Mouse (Mus musculus): ENCODE results near the gene Wnk4.

Wnk4 gene

GRCm38 (mm10) chr11:101259948-101260825 lies at the start of gene Wnk4:
Wnk4 (plus strand) TSS chr11:101260567.
- WGBS = under 1% methylated on average over 43 of the region's 43 CpGs

- WGBS = 30% methylated on average over 3 of the region's 3 CpGs
These were observed 48.4 kb upstream of the Wnk4 start for GRCm38 (mm10) chr11:101211970-101212369.

- WGBS = 91% methylated on average over 5 of the region's 5 CpGs
These were observed 43.4 kb upstream of the Wnk4 start for GRCm38 (mm10) chr11:101216936-101217335.

GRCm38 (mm10) chr11:101218436-101219055 lies 41.8 kb upstream of the Wnk4 start:
- 88% methylated on average over 10 of the region's 10 CpGs for WGBS

- 62% methylated on average over 2 of the region's 2 CpGs for WGBS
These were observed 39.5 kb upstream of the Wnk4 start for GRCm38 (mm10) chr11:101220853-101221252.

GRCm38 (mm10) chr11:101221306-101221986 lies 38.9 kb upstream of the Wnk4 start:
- WGBS = 84% methylated on average over 8 of the region's 8 CpGs

GRCm38 (mm10) chr11:101224337-101224736 lies 36.0 kb upstream of the Wnk4 start:
- WGBS = 82% methylated on average over 3 of the region's 3 CpGs

DNA sequence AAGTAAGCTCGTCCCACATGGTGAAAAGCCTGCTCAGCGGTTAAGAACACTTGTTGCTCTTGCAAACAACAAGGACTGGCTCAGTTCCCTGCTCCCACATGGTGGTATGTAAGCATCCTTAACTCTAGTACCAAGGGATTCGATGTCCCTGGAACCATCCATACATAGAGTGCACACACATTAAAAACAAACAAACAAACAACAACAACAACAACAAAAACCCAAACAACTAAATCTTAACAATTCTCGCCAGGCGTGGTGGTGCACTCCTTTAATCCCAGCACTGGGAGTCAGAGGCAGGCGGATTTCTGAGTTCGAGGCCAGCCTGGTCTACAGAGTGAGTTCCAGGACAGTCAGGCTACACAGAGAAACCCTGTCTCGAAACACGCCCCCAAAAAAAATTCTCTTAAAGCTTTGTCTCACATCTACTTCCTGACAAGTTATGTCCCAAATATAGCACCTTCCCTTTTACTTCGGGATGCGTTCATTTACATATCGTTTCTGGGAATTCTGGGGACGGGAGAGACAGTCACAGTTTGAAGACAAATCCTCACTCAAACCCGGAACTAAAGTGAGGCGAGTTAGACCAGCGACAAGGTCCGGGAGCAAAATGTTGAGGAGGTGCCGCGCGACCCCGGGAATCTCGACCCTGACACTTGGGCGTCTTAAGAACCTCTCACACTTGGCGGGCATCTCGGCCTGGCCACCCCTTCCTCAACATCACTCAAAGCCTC lies 34.9 kb upstream of the Wnk4 start:
- WGBS = 17% methylated on average over 25 of the region's 25 CpGs

GRCm38 (mm10) chr11:101226065-101226701 lies 34.2 kb upstream of the Wnk4 start, which contains the start of gene Ezh1:
Ezh1 (minus strand) TSS chr11:101226463.
- 1% methylated on average over 56 of the region's 56 CpGs for WGBS

DNA sequence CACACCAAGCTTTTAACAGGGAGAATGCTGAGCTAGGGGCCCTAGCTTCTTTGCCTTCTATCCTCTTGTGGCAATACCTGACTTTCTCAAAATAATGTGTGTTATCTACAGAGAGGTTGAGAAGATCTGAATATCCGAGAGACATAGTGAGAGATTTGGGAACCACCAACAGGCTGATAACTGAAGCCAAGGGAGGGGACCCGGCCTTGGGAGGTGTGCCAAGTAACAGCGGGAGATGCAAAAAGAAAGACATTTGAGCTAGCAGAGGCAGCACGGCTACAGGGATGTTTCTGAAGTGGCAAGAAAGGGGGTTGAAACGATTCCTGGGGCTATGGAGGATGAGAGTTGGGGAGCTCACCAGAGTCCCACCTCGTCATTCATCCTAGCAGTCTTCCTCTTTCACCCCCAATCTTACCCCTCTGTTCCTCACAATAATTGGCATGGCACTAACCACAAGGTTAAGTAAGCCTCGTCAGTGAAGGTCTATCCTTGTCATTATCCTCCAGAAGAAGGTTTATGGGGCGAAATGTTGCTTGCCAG lies 30.9 kb upstream of the Wnk4 start:
- 32% methylated on average over 8 of the region's 8 CpGs for WGBS

DNA sequence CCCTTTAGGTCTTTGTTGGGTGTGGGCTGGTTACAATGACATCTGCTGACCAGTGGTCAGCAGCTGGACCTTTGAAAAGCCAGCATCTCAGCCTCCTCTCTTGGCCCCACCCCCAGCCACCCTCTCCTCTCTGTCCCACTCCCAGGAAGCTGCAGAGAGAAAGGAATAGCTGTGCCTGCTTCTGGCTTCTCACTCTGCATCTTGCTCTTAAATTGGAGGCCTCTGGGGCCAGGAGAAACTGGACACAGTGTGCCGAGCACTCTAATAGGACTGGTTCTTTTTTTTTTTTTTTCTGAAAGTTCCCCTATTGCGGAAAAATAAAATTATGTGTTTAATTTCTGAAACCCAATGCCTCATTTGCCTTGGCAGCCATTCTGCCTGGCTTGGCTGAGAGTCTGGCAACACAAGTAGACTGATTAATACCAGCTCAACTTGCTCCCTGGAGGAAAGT lies 30.3 kb upstream of the Wnk4 start:
- 36% methylated on average over 2 of the region's 2 CpGs for WGBS

GRCm38 (mm10) chr11:101230526-101230925 lies 29.8 kb upstream of the Wnk4 start:
- WGBS = 47% methylated on average over 5 of the region's 5 CpGs

DNA sequence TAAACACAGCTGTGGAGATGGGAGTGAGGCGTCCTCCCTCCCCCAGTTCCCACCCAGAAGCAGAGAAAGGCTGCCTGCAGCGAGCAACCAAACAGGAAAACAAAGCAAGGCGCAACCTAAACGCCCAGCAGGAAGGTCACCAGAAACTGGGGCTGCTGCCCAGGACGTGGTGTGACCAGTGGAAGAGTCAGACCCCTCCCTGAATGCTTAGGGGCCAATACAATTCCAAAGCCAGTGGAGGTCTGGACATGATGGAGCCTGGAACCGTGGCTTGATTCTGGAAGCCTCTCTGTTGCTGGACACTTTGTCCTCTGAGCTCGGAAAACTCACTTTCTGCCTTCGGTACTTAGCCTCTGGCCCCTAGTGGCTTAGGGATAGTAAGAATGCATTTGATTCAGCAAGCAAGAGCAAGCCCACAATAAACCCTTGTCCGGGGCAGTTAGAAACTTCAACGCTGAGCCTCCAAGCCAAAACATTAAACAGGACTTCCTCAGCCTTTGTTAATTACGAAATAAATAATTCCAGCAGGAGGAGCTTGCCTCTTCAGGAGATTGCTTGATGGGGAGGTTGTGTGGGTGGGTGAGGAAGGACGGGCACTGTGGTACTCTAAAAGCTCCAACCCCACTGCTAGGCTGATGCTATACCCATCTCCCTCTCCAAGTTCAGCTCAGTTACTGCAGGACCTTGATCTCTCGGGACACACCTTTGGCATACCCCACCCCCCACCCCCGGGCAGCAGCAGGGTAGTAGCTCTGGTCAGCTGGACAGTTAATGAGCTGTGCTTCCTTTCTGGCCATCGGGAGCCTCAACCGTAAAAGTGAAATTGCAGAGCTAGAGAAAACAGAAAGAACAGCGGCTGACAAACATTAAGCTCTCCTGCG lies 29.1 kb upstream of the Wnk4 start:
- WGBS = 16% methylated on average over 18 of the region's 18 CpGs

DNA sequence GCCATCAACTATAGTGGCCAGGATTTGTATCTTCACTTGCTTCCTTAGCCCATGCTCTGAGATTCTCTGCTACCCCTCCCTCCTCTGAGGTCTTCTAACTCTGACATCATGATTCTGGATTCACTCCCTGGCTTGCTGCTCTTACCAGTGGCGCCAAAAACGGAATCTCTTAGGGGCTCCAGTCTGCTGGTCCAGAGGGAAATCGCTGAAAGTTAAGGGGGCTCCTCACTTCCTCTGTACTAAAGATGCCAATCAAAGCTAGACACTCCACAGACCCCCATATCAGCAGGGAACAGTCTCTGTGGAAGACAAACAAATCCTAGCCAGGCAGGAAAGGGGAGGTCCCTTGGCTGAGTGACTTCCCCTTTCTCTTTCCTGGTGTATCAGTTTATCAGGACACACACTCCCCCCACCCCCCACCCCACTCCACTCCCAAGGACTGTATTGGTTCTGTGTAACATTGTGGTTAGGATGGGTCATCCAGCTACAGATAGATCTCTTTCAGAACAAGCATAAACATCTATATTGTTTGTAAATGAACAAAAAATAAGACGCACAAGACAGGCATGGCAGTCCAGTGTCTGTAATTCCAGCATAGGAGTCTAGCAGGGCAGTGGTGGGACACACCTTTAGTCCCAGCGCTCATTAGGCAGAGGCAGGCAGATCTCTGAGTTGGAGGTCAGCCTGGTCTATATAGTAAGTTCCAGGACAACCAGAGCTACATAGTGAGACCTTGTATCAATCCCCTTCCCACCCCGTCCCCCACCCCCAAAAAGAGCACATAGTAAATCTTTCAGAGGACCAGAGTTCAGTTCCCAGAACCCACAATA lies 28.1 kb upstream of the Wnk4 start:
- 57% methylated on average over 6 of the region's 6 CpGs for WGBS

DNA sequence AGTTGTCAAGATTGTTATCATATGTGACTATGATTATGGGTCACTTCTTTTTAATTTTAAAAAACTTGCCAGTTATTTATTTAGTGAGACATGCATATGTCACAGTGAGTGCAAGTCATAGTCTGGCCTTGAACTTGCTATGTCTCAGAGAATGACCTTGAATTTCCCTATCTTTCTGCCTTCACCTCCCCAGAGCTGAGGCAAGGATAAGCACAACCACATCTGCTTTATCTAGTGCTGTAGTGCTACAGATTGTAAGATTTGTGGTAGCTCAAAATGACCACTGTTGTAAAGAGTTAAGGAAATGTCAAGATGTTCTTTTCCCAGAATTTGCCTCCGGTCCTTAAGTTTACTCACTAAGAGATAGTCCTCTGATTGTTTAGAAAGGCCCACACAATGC lies 27.1 kb upstream of the Wnk4 start:
- WGBS = 94% methylated on average over 1 of the region's 1 CpGs

- WGBS = 97% methylated on average over 5 of the region's 5 CpGs
These were observed 23.6 kb upstream of the Wnk4 start for GRCm38 (mm10) chr11:101236782-101237181.

DNA sequence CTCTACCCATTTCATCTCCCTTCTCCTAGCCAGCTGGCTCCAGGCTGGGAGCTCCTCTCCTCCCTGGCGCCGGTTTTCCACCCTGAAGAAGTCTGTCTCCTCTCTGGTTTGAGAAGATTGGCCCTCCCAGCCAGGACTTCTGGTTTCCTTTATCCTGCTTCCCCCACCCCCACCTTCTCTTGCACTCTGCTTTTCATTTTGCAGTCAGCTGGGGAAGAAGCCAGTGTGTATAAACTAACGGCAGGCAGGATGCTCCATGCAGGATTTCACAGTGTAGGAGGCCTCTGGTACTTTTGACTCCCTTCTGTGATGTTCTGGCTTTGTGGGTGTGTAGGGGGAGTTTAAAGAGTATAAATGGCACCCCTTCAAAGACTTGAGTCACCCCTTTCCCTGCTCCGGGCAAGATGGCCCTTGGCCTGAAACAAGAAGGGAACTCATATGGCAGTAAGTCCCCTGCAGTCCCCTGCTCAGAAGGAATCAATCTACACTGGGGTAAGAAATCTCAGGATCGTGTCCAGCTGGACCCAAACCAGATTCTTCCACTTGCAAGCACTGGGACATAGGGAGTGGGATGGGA lies 22.2 kb upstream of the Wnk4 start:
- WGBS = 21% methylated on average over 5 of the region's 5 CpGs

DNA sequence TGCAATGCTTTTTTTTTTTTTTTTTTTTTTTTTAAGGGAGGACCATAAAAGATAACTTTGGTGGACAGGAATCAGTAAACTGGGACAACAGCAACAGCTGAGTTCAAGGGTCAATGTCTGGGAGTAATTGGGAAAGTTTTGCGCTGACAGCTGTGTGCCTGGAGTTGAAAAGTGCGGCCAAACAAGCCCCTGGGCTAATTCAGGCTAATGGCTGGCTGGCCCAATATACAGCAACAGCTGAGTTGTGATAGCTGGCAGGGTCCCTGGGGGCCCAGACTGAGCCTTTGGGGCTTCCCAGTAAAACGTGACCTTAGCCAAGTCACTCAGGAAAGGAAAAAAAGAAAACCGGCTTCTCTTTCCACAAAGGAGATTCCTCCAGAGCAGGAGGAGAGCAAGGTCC lies 15.3 kb upstream of the Wnk4 start:
- 77% methylated on average over 4 of the region's 4 CpGs for WGBS
